ENCODE assay signal across 8 mouse cellular contexts in genomic region chr13:76017465-76017864, GRCm38 (mm10). TPM values are rescaled to one million over a fixed set of nuclear protein-coding genes. Genes with fewer than 3 reads are reported as not detected.
DNase-seq lines count a peak whose midpoint lies in the region; ATAC-seq and TF ChIP-seq lines count a peak whose summit lies in the region.

No protein-coding gene starts in this region.

- H3K4me3 ChIP-seq in kidney, postnatal 0 days (replicated peaks; ENCODE audit: low read depth, low read length), result peak overlapping the region; percentile 72
- H3K4me3 ChIP-seq in forebrain, postnatal 0 days (ENCODE audit: low read depth, low read length), result peak overlapping the region; percentile 77
- peak overlapping the region; percentile 77 for H3K4me3 ChIP-seq in liver, embryonic 11.5 days (ENCODE audit: low read depth, low read length)

- H3K9me3 ChIP-seq in kidney, postnatal 0 days (replicated peaks; ENCODE audit: low read length), result no peaks in the 10 kb centered on the region
- H3K9me3 ChIP-seq in forebrain, postnatal 0 days (ENCODE audit: low read length), result no peaks in the 10 kb centered on the region
- H3K9me3 ChIP-seq in liver, embryonic 11.5 days (ENCODE audit: control insufficient read depth, low read length), result no peaks in the 10 kb centered on the region

- peak overlapping the region; percentile 82 for H3K4me2 ChIP-seq in kidney, postnatal 0 days (ENCODE audit: low read length)
- peak overlapping the region; percentile 80 for H3K4me2 ChIP-seq in forebrain, postnatal 0 days (ENCODE audit: low read depth)
- H3K4me2 ChIP-seq in liver, embryonic 11.5 days, result peak overlapping the region; percentile 64

- H3K4me1 ChIP-seq in kidney, postnatal 0 days (replicated peaks; ENCODE audit: insufficient read depth, low read length), result 0 out of 2 replicates have a peak, but pooled peaks cover 3% of the 10 kb centered on the region
- peaks cover 5% of the 10 kb centered on the region; the same call in 1 of the 2 replicates for H3K4me1 ChIP-seq in forebrain, postnatal 0 days (ENCODE audit: insufficient read depth)
- H3K4me1 ChIP-seq in liver, embryonic 11.5 days (replicated peaks; ENCODE audit: control insufficient read depth, insufficient read depth, low read length), result peaks cover 3% of the 10 kb centered on the region; the same call in 1 of the 2 replicates

- no peaks in the 10 kb centered on the region for H3K27me3 ChIP-seq in kidney, postnatal 0 days (ENCODE audit: insufficient read depth, low read length)
- H3K27me3 ChIP-seq in forebrain, postnatal 0 days (ENCODE audit: insufficient read depth, low read length), result no peaks in the 10 kb centered on the region
- no peaks in the 10 kb centered on the region for H3K27me3 ChIP-seq in liver, embryonic 11.5 days (replicated peaks; ENCODE audit: control insufficient read depth, insufficient read depth, low read length)

- H3K36me3 ChIP-seq in kidney, postnatal 0 days (ENCODE audit: insufficient read depth, low read length), result no peaks in the 10 kb centered on the region
- no peaks in the 10 kb centered on the region for H3K36me3 ChIP-seq in forebrain, postnatal 0 days (ENCODE audit: insufficient read depth)
- no peaks in the 10 kb centered on the region for H3K36me3 ChIP-seq in liver, embryonic 11.5 days (ENCODE audit: control insufficient read depth, insufficient read depth, low read length)

- no peak for ATAC-seq in kidney, postnatal 0 days (replicated peaks; ENCODE audit: low FRiP score, low read depth)
- no peak for ATAC-seq in forebrain, postnatal 0 days
- peak; percentile 76 for ATAC-seq in liver, embryonic 11.5 days (replicated peaks; ENCODE audit: low FRiP score)

- H3K27ac ChIP-seq in kidney, postnatal 0 days, result peak overlapping the region; percentile 97
- H3K27ac ChIP-seq in forebrain, postnatal 0 days (ENCODE audit: low read depth, low read length), result peak overlapping the region; percentile 96
- peak overlapping the region; percentile 94 for H3K27ac ChIP-seq in liver, embryonic 11.5 days (ENCODE audit: low read depth, low read length)

- H3K9ac ChIP-seq in kidney, postnatal 0 days (ENCODE audit: low read depth, low read length), result peak overlapping the region; percentile 93
- peak overlapping the region; percentile 96 for H3K9ac ChIP-seq in forebrain, postnatal 0 days
- peak overlapping the region; percentile 94 for H3K9ac ChIP-seq in liver, embryonic 11.5 days (ENCODE audit: low read depth, low read length)

- WGBS in kidney, postnatal 0 days, result 55% methylated on average over 4 of the region's 4 CpGs
- WGBS in forebrain, postnatal 0 days, result 70% methylated on average over 4 of the region's 4 CpGs
- WGBS in liver, embryonic 11.5 days, result 42% methylated on average over 4 of the region's 4 CpGs

- TF ChIP-seq CTCF in kidney, postnatal 0 days (IDR thresholded peaks at IDR 0.05; ENCODE audit: low read depth), result no peak
- TF ChIP-seq CTCF in forebrain, postnatal 0 days (IDR thresholded peaks at IDR 0.05; ENCODE audit: low read depth), result no peak

- DNase-seq in kidney, postnatal 0 days (ENCODE audit: low spot score), result no peak
- no peak for DNase-seq in kidney, adult 18-20 months
- DNase-seq in brain, adult 2 months (ENCODE audit: low read depth, low spot score), result peak; percentile 23
- no peak for DNase-seq in forebrain, postnatal 0 days
- no peak for DNase-seq in liver, embryonic 11.5 days (ENCODE audit: low spot score)
- no peak for DNase-seq in adipocyte (ENCODE audit: low spot score)
- no peak for DNase-seq in thymus, postnatal 10 days (ENCODE audit: low spot score in 2 of 2)
- no peak for DNase-seq in cerebellum, adult 11-12 months

RNA-seq across cellular contexts. Expression of gene Rfesd, which starts 1.1 kb away (rescaled TPM):
- polyA plus RNA-seq in kidney, postnatal 0 days (2015; fragmentation: Nextera tagmentation; extraction: Ambion mirVana), result 24.6 and 24.8 TPM in 2 replicates
- total RNA-seq in forebrain, postnatal 0 days (2014; rRNA removed), result 18.9 and 22.1 TPM in 2 replicates
- polyA plus RNA-seq in forebrain, postnatal 0 days (2015; fragmentation: Nextera tagmentation; extraction: Ambion mirVana), result 23.4 and 24.9 TPM in 2 replicates
- polyA plus RNA-seq in liver, embryonic 11.5 days (2014; fragmentation: Nextera tagmentation; extraction: Ambion mirVana), result 183 and 193 TPM in 2 replicates

RNA-seq across cellular contexts. Expression of gene Gpr150, which starts 39.3 kb away (rescaled TPM):
- 0.31 and 0.50 TPM in 2 replicates for polyA plus RNA-seq in kidney, postnatal 0 days (2015; fragmentation: Nextera tagmentation; extraction: Ambion mirVana)
- total RNA-seq in forebrain, postnatal 0 days (2014; rRNA removed), result 1.9 and 2.5 TPM in 2 replicates
- polyA plus RNA-seq in forebrain, postnatal 0 days (2015; fragmentation: Nextera tagmentation; extraction: Ambion mirVana), result 3.0 and 3.3 TPM in 2 replicates
- 2.9 and 3.6 TPM in 2 replicates for polyA plus RNA-seq in liver, embryonic 11.5 days (2014; fragmentation: Nextera tagmentation; extraction: Ambion mirVana)

RNA-seq across cellular contexts. Expression of gene Spata9, which starts 50.5 kb away (rescaled TPM):
- polyA plus RNA-seq in kidney, postnatal 0 days (2015; fragmentation: Nextera tagmentation; extraction: Ambion mirVana), result 0.70 and 0.92 TPM in 2 replicates
- 2.4 and 4.7 TPM in 2 replicates for total RNA-seq in forebrain, postnatal 0 days (2014; rRNA removed)
- 4.7 TPM in 2 replicates for polyA plus RNA-seq in forebrain, postnatal 0 days (2015; fragmentation: Nextera tagmentation; extraction: Ambion mirVana)
- 0.52 and 0.53 TPM in 2 replicates for polyA plus RNA-seq in liver, embryonic 11.5 days (2014; fragmentation: Nextera tagmentation; extraction: Ambion mirVana)
